Mouse (Mus musculus): ENCODE measurements at regions not wholly inside any gene's neighbourhood (a gene's known extent, or its start where the extent isn't known, plus 50 kb on each side); places are given as distances from the start of the nearest gene placed in this dataset.

GRCm38 (mm10) chr10:6296621-6297020 is 374.4 kb upstream of the Rgs17 start:
- Histone ChIP-seq H3K27ac (ENCODE audit: control insufficient read depth, low read depth, low read length) (no peak overlapping the region), H3K27me3 (ENCODE audit: control insufficient read depth in 1 of 2, insufficient read depth in 2 of 2, low read length in 2 of 2) (no peaks in the 10 kb centered on the region), H3K9me3 (replicated peaks; ENCODE audit: insufficient read depth, low read length) (no peaks in the 10 kb centered on the region), H3K4me1 (ENCODE audit: control insufficient read depth in 1 of 2, insufficient read depth in 2 of 2, low read length in 2 of 2) (no peaks in the 10 kb centered on the region), H3K79me2 (ENCODE audit: control insufficient read depth, insufficient read depth, low read length, poor library complexity) (no peaks in the 10 kb centered on the region), H3K4me3 (ENCODE audit: control insufficient read depth in 1 of 2, insufficient read depth in 1 of 2, low read depth in 2 of 2, low read length in 2 of 2) (no peak overlapping the region), H3K36me3 (ENCODE audit: control insufficient read depth in 1 of 2, insufficient read depth in 2 of 2, low read length in 2 of 2) (no peaks in the 10 kb centered on the region), H3K9ac (ENCODE audit: control insufficient read depth, low read depth, low read length, poor library complexity, severe bottlenecking) (no peak overlapping the region)
- no peak for DNase-seq (ENCODE audit: low read depth, low spot score)
- TF ChIP-seq USF2 (IDR thresholded peaks at IDR 0.05; ENCODE audit: borderline replicate concordance in 1 of 2, insufficient read depth in 1 of 2, low read depth in 1 of 2, low read length in 2 of 2) (no peak), ZMIZ1 (IDR thresholded peaks at IDR 0.05; ENCODE audit: low read depth, low read length) (no peak), MXI1 (IDR thresholded peaks at IDR 0.05; ENCODE audit: low read depth, low read length) (no peak), ZC3H11A (IDR thresholded peaks at IDR 0.05; ENCODE audit: low read depth, low read length) (no peak), ETS1 (IDR thresholded peaks at IDR 0.05; ENCODE audit: low read depth, low read length) (no peak), MAFK (IDR thresholded peaks at IDR 0.05; ENCODE audit: borderline replicate concordance, low read depth, low read length) (no peak), GABPA (IDR thresholded peaks at IDR 0.05; ENCODE audit: low read depth, low read length) (no peak), BHLHE40 (IDR thresholded peaks at IDR 0.05; ENCODE audit: borderline replicate concordance, low read depth, low read length) (no peak), HCFC1 (IDR thresholded peaks at IDR 0.05; ENCODE audit: low read depth, low read length) (no peak), TBP (IDR thresholded peaks at IDR 0.05; ENCODE audit: low read depth, low read length) (no peak), MEF2A (IDR thresholded peaks at IDR 0.05; ENCODE audit: extremely low read depth, insufficient replicate concordance, low read depth, low read length, poor library complexity, severe bottlenecking) (no peak), MYB (IDR thresholded peaks at IDR 0.05; ENCODE audit: low read depth, low read length) (no peak), RCOR1 (IDR thresholded peaks at IDR 0.05; ENCODE audit: low read depth, low read length) (no peak), TCF12 (IDR thresholded peaks at IDR 0.05; ENCODE audit: low read depth, low read length) (no peak), POLR2A (IDR thresholded peaks at IDR 0.05; ENCODE audit: control insufficient read depth in 1 of 2, insufficient read depth in 1 of 2, low read depth in 1 of 2, low read length in 2 of 2, poor library complexity in 1 of 2) (no peak), CTCF (IDR thresholded peaks at IDR 0.05 in 2 of 3, conservative IDR thresholded peaks at IDR 0.05 in 1 of 3; ENCODE audit: control insufficient read depth in 1 of 3, insufficient read depth in 1 of 3, low read depth in 2 of 3, low read length in 3 of 3, poor library complexity in 1 of 3, severe bottlenecking in 1 of 3) (no peak), USF1 (IDR thresholded peaks at IDR 0.05; ENCODE audit: low read depth, low read length) (no peak)

- H3K79me2 ChIP-seq (ENCODE audit: control insufficient read depth, insufficient read depth, low read length, poor library complexity): no peaks in the 10 kb centered on the region
- no peak for DNase-seq (ENCODE audit: low read depth, low spot score)
- H3K36me3 ChIP-seq (ENCODE audit: control insufficient read depth in 1 of 2, insufficient read depth in 2 of 2, low read length in 2 of 2): no peaks in the 10 kb centered on the region
- H3K4me3 ChIP-seq (ENCODE audit: control insufficient read depth in 1 of 2, insufficient read depth in 1 of 2, low read depth in 2 of 2, low read length in 2 of 2): no peak overlapping the region
- no peak overlapping the region for H3K9ac ChIP-seq (ENCODE audit: control insufficient read depth, low read depth, low read length, poor library complexity, severe bottlenecking)
- no peak overlapping the region for H3K27ac ChIP-seq (ENCODE audit: control insufficient read depth, low read depth, low read length)
- H3K27me3 ChIP-seq (ENCODE audit: control insufficient read depth in 1 of 2, insufficient read depth in 2 of 2, low read length in 2 of 2): no peaks in the 10 kb centered on the region
- H3K9me3 ChIP-seq (replicated peaks; ENCODE audit: insufficient read depth, low read length): no peaks in the 10 kb centered on the region
- no peaks in the 10 kb centered on the region for H3K4me1 ChIP-seq (ENCODE audit: control insufficient read depth in 1 of 2, insufficient read depth in 2 of 2, low read length in 2 of 2)
- TF ChIP-seq EP300 (IDR thresholded peaks at IDR 0.05; ENCODE audit: low read depth in 1 of 2, low read length in 2 of 2): no peak
- no peak for TF ChIP-seq POLR2AphosphoS2 (IDR thresholded peaks at IDR 0.05; ENCODE audit: low read length)
- TF ChIP-seq KAT2A (conservative IDR thresholded peaks at IDR 0.05; ENCODE audit: low read depth, low read length): no peak
- no peak for TF ChIP-seq ZMIZ1 (IDR thresholded peaks at IDR 0.05; ENCODE audit: low read depth, low read length)
- TF ChIP-seq MYB (IDR thresholded peaks at IDR 0.05; ENCODE audit: low read depth, low read length): no peak
- no peak for TF ChIP-seq ELF1 (IDR thresholded peaks at IDR 0.05; ENCODE audit: low read depth, low read length)
- TF ChIP-seq UBTF (IDR thresholded peaks at IDR 0.05; ENCODE audit: borderline replicate concordance, insufficient read depth, low read depth, low read length): no peak
- no peak for TF ChIP-seq ZC3H11A (IDR thresholded peaks at IDR 0.05; ENCODE audit: low read depth, low read length)
- TF ChIP-seq HCFC1 (IDR thresholded peaks at IDR 0.05; ENCODE audit: low read depth, low read length): no peak
- TF ChIP-seq CHD1 (IDR thresholded peaks at IDR 0.05; ENCODE audit: low read depth, low read length): no peak
- no peak for TF ChIP-seq NRF1 (IDR thresholded peaks at IDR 0.05; ENCODE audit: insufficient read depth, low read depth, low read length, poor library complexity, severe bottlenecking)
- no peak for TF ChIP-seq E2F4 (IDR thresholded peaks at IDR 0.05; ENCODE audit: borderline replicate concordance, low read depth, low read length)
- TF ChIP-seq GABPA (IDR thresholded peaks at IDR 0.05; ENCODE audit: low read depth, low read length): no peak
Measured at GRCm38 (mm10) chr10:6297796-6298195, 375.6 kb upstream of the Rgs17 start.

Measured in MEL (cell line).